Mouse (Mus musculus) v-Abl transformed pro-B cells (cell line): ENCODE data around the gene Rarb.

ENCODE experiments used
- in situ Hi-C, 2 experiments: fragments of 400-800 bp; cut with MboI; formaldehyde crosslinking; loops; one replicate each; pipeline ENCODE4 v1.15.1; 2025; ENCODE audit not compliant: unreplicated experiment in 2 of 2

The Rarb gene

DNA sequence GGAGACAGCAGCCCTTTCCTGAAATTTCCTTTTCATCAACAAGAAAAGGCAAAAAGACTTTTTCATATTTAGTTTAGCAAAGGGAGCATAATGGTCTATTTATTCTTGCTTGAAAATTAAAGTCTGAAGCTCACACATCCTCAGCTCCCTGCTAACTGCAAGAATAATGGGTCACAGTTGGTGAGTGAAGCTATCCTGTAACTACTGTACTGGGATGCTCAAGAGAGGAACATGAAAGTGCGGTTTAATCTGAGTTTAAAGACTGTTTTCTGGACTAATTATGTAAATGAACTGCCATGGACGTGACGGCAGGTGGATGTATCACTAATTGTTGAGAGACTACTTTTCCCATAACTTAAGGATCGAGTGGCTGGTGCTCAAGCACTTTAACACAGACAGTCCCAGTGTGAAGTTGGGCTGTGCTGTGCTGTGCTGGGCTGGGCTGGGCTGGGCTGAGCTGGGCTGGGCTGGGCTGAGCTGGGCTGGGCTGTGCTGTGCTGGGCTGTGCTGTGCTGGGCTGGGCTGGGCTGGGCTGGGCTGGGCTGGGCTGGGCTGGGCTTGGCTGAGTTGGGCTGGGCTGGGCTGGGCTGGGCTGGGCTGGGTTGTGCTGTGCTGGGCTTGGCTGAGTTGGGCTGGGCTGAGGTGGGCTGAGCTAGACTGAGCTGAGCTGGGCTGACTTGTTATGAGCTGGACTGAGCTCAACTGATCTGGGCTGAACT is 370.5 kb downstream of the Rarb start:
- in situ Hi-C loops = loop anchor here in 1 of 2 experiments (25.0 kb wide), 2 partner anchors 939 to 1214 kb away; partner anchors contain the start of gene Thrb

GRCm38 (mm10) chr14:16447587-16447986 is 371.4 kb downstream of the Rarb start:
- in situ Hi-C loops = loop anchor here in 1 of 2 experiments (25.0 kb wide), 2 partner anchors 940 to 1215 kb away; partner anchors contain the start of gene Thrb

- in situ Hi-C loops = loop anchor here in 1 of 2 experiments (25.0 kb wide), 2 partner anchors 942 to 1217 kb away; partner anchors contain the start of gene Thrb
Measured at GRCm38 (mm10) chr14:16444859-16445258, 374.1 kb downstream of the Rarb start.

DNA sequence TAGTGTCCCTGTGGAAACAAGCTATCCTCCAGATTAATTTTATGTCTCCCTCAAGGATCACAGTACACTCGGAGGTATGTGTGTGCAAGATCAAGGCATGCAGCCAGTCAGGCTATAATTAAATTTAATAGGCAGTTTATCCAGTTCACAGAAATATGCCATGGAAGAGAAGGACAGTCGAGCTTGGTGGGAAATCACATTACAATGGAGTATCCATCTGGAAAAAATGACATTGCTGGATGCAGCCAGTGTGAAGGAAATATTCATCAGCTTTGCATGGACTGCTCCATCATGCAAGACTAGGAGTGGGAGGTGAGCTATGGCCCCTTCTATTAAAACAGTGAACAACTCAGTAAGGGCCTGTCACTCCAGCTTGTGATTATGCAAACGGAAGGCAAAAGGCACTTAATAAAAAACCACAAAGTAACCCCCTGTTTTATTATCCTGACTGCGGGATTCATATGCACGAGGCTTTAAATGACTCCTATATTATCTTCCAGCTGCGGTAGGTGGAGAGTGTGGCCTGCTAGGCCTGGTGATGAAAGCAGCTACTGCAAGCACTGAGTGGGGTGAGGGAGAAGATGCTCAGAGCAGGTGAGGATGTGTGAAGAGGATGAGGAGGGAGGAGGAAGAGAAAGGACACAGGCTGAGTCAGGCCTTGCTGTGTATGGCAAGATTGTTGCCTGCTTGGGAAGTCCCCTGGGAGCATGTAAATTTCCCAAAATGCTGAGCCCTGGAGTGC is 379.4 kb downstream of the Rarb start:
- in situ Hi-C loops = loop anchor here (10.0 to 25.0 kb wide), 4 partner anchors 948 to 1845 kb away; partner anchors contain the start of gene Thrb (in 1 of the 2)

DNA sequence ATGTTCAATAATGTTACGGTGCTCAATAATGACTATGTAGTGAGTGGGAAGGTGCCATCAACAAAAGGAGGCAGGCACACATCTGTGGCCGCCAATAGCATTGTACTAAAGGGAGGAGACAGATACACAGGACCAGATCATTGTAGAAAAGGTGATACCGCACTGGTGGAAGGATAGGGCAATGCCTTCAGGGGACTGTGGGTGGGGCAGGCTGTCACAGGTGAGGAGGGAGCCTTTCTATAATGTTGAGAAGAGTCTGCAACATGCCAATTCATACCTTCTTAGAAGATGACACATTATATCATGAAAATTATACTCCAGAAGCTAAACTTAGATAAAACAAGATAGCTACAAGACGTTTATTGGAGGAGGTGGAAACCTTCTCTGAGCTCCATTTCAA is 381.6 kb downstream of the Rarb start:
- in situ Hi-C loops = loop anchor here (10.0 to 25.0 kb wide), 4 partner anchors 950 to 1847 kb away; partner anchors contain the start of gene Thrb (in 1 of the 2)

DNA sequence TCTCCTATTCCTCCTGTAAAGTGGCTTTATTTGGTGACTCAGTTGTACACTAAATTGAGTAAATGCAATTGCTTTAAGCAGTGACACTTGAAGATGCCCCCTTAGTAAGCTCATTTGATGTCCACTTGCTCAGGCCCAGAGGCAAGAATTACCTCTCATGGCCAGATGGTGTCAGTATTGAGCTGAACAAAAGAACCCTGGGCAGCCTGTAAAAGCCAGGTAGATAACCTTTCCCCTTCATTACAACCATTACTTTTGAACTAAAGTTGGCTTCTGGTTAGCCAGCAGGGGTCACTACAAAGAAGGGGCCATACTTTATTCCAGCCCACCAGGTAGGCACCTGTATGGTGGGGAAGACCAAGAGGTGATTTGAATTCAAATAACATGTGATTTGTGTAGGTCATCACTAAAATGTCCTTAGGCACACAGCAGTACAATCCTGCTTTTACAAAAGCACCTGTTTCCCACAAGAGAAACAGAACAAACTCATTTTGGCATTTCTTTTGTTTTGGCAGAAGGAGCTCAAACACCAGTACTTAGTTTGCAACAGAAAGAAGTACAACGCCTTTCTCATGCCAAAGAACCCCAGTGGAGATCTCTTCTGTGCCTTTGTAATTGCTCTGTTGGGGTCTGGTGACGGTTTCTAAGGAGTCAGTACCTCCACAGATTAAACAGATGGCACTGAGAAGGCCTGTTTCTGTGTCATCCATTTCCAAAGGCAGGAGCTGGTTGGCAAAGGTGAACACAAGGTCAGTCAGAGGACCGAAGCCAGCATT is 384.4 kb downstream of the Rarb start:
- in situ Hi-C loops = loop anchor here (5.0 to 25.0 kb wide), 5 partner anchors 953 to 1850 kb away; partner anchors contain the start of gene Thrb (in 1 of the 2)

- in situ Hi-C loops = loop anchor here (5.0 to 25.0 kb wide), 5 partner anchors 954 to 1852 kb away; partner anchors contain the start of gene Thrb (in 1 of the 2)
Measured at GRCm38 (mm10) chr14:16433206-16433605, 385.8 kb downstream of the Rarb start.

- in situ Hi-C loops = loop anchor here (5.0 to 25.0 kb wide), 5 partner anchors 955 to 1852 kb away; partner anchors contain the start of gene Thrb (in 1 of the 2)
Measured at GRCm38 (mm10) chr14:16432550-16432949, 386.4 kb downstream of the Rarb start.

- in situ Hi-C loops = loop anchor here (5.0 to 25.0 kb wide), 5 partner anchors 955 to 1853 kb away; partner anchors contain the start of gene Thrb (in 1 of the 2)
Measured at GRCm38 (mm10) chr14:16431941-16432499, 386.9 kb downstream of the Rarb start.

- in situ Hi-C loops = loop anchor here in 1 of 2 experiments (10.0 to 25.0 kb wide), 3 partner anchors 960 to 1653 kb away; partner anchors contain the start of gene Thrb
Measured at GRCm38 (mm10) chr14:16427569-16427968, 391.4 kb downstream of the Rarb start.

GRCm38 (mm10) chr14:16414163-16414562 is 404.8 kb downstream of the Rarb start:
- in situ Hi-C loops = no loop called here

- in situ Hi-C loops = loop anchor here in 1 of 2 experiments (10.0 kb wide), 2 partner anchors 1620 to 1650 kb away; no protein-coding TSS in a partner anchor
Measured at GRCm38 (mm10) chr14:16405187-16405586, 413.8 kb downstream of the Rarb start.

- in situ Hi-C loops = loop anchor here (5.0 to 25.0 kb wide), 6 partner anchors 497 to 1522 kb away; no protein-coding TSS in a partner anchor
Measured at GRCm38 (mm10) chr14:16384783-16385182, 434.2 kb downstream of the Rarb start.
